Mouse (Mus musculus): ENCODE results near the gene D130052B06Rik.

The D130052B06Rik gene

DNA sequence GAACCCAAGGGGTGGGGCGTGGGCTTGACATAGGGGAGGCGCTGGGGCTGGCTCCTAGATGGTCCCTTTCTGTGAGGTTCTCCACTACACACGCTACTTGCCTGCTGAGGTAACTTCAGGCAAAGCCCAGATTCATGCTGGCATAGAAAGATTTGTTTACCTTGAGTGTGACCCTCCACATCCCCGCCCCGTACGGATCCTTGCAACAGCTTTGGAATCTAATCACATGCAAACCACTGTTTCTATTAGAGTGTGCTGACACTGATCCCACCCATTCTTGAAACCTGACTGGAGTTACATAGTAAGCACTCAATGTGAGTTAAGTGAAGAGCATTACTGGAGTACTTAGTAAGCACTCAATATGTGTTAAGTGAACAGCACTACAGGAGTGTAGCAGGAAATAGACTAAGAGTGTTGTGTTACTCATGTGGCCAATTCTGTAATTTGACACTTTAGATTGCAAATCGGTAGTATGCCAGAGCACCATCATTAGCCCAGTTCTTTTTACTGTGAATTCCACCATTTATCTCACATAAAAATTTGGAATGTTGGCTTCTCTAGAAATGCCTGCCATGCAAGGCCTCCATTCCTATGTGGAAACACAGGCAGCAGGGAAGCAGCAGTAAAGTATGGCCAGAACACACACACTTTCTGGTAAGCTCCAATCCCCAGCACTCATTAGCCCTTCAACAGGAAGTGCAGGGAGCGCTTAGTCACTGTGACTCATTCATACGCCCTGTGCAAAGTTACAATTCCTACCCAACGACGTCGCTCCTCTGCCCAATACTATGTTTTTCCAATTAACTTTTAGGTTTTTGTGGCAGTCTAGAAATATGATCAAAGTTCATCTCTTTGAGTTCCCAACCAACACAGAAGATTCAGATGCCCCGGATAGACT is 61.2 kb downstream of the D130052B06Rik start:
- no peak for DNase-seq (ENCODE audit: low spot score in 2 of 2)

DNA sequence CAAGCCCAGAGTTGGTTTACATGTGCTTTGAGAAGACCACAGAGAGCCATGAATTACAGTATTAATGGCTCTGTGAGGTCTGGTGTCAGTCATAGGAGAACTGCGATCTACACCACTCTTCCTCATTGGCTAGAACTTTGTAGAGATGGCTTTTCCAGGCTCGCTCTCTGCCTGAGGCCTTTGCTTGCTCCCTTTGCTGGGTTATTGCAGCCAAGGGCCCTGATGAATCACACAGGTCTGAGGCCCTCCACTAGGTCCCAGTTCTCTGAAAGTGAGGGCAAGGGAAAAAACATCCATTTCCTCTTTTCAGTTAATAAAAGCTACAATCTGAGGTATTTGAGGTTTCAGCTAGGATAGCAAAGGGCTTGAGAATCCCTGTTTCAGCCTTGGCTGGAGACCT is 64.5 kb downstream of the D130052B06Rik start:
- DNase-seq (ENCODE audit: low spot score in 2 of 2) = no peak

DNA sequence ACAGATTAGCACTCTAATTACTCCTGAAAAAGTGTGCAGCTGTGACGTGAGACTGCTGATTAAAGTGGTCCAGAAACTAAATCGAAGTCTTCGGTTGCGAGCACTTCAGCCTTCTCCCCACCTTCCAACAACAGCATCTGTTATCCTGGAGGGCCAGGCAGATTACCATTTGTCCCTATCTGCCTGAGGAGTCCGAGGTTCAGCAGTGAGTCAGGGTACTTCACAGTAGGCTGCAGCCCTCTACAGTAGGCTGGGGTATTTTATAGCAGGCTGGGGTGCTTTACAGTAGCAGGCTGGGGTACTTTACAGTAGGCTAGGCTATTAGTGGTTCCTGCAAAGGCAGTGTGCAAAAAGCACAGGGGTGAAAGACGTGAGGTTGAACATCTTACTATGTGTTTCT is 69.3 kb downstream of the D130052B06Rik start:
- DNase-seq (ENCODE audit: low spot score in 2 of 2) = no peak

DNA sequence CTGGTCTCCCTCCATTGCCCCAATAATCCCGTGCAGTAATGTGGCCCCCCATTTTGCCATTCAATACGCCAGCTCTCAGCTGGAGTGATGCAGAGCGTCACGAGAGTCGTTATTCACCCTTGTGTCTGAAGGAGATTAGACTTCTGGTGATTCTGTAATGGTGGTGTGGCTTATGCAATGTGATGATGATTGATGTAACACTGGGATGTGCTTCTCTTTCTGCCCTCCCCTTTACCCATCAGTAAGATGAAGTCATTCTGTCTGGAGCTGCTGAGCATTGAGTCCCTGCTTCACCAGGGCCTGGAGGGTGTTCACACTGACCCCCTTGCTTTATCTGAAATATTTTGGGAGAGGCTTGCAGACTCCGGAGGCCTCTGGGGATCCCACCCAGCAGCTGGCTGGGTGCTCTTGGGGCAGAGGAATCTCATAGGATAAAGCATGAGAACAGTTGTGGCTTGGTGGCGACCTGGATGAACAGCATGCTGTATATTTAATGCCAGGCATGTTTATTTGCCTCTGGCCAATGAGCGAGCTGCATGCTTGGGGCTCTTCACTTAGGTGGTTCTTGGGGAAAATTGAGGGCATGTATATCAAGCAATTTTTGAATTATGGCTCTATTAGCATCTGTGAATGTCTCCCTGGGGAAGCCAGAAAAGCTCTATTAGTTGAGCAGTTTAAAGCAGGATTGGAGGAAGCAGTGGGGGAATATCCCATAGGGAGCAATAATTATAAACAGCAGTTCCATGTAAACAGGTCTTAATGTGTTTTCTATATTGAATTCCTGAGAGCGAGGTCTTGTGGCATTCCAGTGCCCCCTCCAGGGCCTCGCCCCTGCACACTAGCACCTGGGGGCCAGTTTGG is 71.2 kb downstream of the D130052B06Rik start:
- DNase-seq (ENCODE audit: low spot score in 2 of 2) = no peak
